Mouse (Mus musculus) kidney, embryonic 14.5 days (tissue): ENCODE measurements around the gene Tnfrsf8. TPM values are rescaled to one million over a fixed set of nuclear protein-coding genes. Genes with fewer than 3 reads are reported as not detected.

Experiments
- ATAC-seq: fragments of 200-750 bp; cut with Nextera tagmentation; 2 replicates; pipeline ENCODE4 v1.8.0; 2017; ENCODE audit warnings: moderate number of reproducible peaks, mild to moderate bottlenecking, moderate TSS enrichment, moderate library complexity; ENCODE audit not compliant: low FRiP score, low TSS enrichment
- H3K27ac ChIP-seq: fragments of 300-500 bp; sonication (generic); 2 replicates; pipeline ENCODE4 v1.5.1; 2014; ENCODE audit warnings: low read depth, mild to moderate bottlenecking, low read length, moderate library complexity, mixed read lengths
- H3K27me3 ChIP-seq: fragments of 300-500 bp; sonication (generic); 2 replicates; pipeline ENCODE4 v1.6.1; 2014; ENCODE audit warnings: mild to moderate bottlenecking, low read length; ENCODE audit not compliant: control insufficient read depth, insufficient read depth
- H3K36me3 ChIP-seq: fragments of 300-500 bp; sonication (generic); 2 replicates; pipeline ENCODE4 v1.6.1; 2014; ENCODE audit warnings: low read length, mixed read lengths; ENCODE audit not compliant: control insufficient read depth, insufficient read depth
- H3K4me1 ChIP-seq: fragments of 300-500 bp; sonication (generic); 2 replicates; pipeline ENCODE4 v1.6.1; 2014; ENCODE audit warnings: low read length, mixed read lengths; ENCODE audit not compliant: control insufficient read depth, insufficient read depth
- H3K4me2 ChIP-seq: fragments of 300-500 bp; sonication (generic); replicated peaks from 2 replicates; pipeline ENCODE4 v1.6.1; 2014; ENCODE audit warnings: low read depth, mild to moderate bottlenecking, low read length
- H3K4me3 ChIP-seq: fragments of 300-500 bp; sonication (generic); 2 replicates; pipeline ENCODE4 v1.5.1; 2014; ENCODE audit warnings: mild to moderate bottlenecking, low read length
- H3K9ac ChIP-seq: fragments of 300-500 bp; sonication (generic); 2 replicates; pipeline ENCODE4 v1.6.1; 2014; ENCODE audit warnings: low read depth, mild to moderate bottlenecking, low read length, moderate library complexity
- H3K9me3 ChIP-seq: fragments of 300-500 bp; sonication (generic); 2 replicates; pipeline ENCODE4 v1.6.1; 2016; ENCODE audit warnings: low read length; ENCODE audit not compliant: control insufficient read depth
- WGBS: fragments of 180-500 bp; shearing (Covaris S2); extraction: QIAGEN DNeasy Blood & Tissue Kit; methylation state at CpG from one replicate; pipeline ENCODE4 v1.1.7; 2014; 5-methylcytosine and 5-hydroxymethylcytosine counted together
- polyA plus RNA-seq: library from polyadenylated mRNA; unstranded; fragments of >200 nt; fragmentation: Nextera tagmentation; extraction: Ambion mirVana; gene quantifications from 2 replicates; pipeline ENCODE4 v1.2.1, GENCODE M21; 2014

Tnfrsf8 gene
- polyA plus RNA-seq, 1 experiment from 2014 or later = 0.24 TPM

DNA sequence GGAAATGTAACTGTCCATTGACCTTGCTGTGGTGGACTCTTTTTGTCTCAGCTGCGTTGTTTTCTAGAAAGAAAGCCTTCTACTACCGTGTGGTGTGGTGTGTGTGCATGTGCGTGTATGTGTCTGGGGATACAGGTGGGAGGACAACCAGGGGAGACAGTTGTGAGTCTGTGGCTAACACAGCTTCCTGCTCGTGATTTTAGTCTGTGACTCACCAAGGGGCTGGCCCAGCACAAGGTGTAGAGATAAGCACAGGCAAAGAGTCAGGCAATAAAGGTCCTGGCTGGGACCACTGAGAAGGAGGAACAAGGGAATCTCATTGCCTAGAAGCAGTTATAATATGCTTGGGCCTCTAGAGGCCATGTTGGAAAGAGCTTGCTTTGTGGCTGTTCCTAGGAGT is 65.0 kb downstream of the Tnfrsf8 start:
- no peaks in the 10 kb centered on the region for H3K9me3 ChIP-seq
- no peak overlapping the region for H3K4me3 ChIP-seq
- 73% methylated on average over 4 of the region's 4 CpGs for WGBS
- ATAC-seq = no peak
- H3K4me1 ChIP-seq = 0 out of 2 replicates have a peak, but pooled peaks cover 3% of the 10 kb centered on the region
- H3K27ac ChIP-seq = no peak overlapping the region
- no peaks in the 10 kb centered on the region for H3K36me3 ChIP-seq
- peaks cover 12% of the 10 kb centered on the region; the same call in 1 of the 2 replicates for H3K27me3 ChIP-seq
- H3K4me2 ChIP-seq = no peak overlapping the region
- no peak overlapping the region for H3K9ac ChIP-seq

DNA sequence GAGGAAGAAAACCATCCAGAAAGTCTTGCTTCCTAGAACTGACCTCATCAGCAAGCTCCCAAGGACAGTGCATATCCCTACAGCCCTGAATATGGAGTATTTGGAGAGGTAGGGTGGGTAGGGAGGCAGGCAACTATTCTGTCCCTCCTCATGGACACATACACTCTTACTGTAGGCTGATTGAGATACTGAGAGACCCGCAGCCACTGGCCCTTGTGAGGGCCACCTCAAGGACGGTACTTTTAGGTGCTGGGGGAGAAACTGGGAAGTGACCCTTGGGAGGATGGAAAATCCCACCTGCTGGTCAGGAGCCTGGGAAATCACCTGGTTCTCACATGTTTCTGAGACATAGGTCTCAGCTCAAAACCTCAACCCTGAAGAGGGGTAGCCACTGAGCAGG is 67.4 kb downstream of the Tnfrsf8 start:
- Histone ChIP-seq H3K27me3 (peaks cover 14% of the 10 kb centered on the region; the same call in 1 of the 2 replicates), H3K9me3 (no peaks in the 10 kb centered on the region), H3K36me3 (no peaks in the 10 kb centered on the region), H3K9ac (no peak overlapping the region), H3K27ac (no peak overlapping the region), H3K4me3 (no peak overlapping the region), H3K4me1 (0 out of 2 replicates have a peak, but pooled peaks cover 3% of the 10 kb centered on the region), H3K4me2 (no peak overlapping the region)
- ATAC-seq = no peak
- 80% methylated on average over 2 of the region's 2 CpGs for WGBS

DNA sequence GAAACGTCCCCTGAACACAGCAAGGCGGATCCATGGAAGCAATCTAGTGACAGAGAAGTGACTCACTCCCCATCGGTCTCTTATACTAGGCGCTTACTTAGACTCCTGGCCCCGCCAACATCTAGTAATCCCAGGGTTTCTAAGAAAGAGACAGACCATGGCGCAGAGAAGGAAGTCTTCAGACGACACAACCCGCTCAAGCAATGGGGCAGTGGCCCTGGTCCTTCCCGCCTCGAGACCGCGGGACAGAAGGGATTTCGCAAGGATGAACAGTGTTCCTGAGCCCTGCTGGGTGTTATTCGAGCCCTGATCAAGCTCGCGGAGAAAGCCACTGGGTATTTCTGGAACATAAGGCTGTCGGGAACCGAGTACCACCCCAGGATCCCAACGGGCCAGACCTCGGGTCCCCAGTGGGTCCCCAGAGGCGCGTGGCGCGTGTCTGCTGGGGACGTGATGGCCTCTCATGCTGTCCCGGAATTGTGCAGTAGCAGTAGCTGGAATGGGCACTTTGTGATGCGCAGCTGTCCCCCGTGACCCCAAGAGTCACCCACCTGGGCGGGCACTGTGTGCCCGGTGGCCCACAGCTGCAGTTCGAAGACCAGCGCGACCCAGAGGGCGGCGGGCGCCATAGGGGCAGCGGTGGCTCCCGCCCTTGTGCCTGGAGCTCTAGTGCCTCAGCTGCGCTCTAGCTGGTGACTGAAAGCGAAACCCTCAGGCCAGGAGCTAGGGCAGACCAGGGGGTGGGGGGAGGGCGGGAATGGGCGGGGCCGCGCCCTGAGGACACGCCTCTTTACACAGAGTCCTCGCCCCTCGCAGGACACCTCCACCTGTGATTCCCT is 68.6 kb downstream of the Tnfrsf8 start, which contains the start of gene Tnfrsf1b:
TSS of gene Tnfrsf1b (minus strand) at position 698 of the 839 bp plus-strand sequence.
- no peaks in the 10 kb centered on the region for H3K36me3 ChIP-seq
- peak within 1 kb of the TSS; percentile 90 for H3K4me2 ChIP-seq
- peaks cover 14% of the 10 kb centered on the region; the same call in 1 of the 2 replicates for H3K27me3 ChIP-seq
- H3K4me3 ChIP-seq = peak within 1 kb of the TSS; percentile 51
- peak; percentile 87 for ATAC-seq
- under 1% methylated on average over 46 of the region's 47 CpGs for WGBS
- H3K9ac ChIP-seq = peak within 1 kb of the TSS; percentile 52
- H3K9me3 ChIP-seq = no peaks in the 10 kb centered on the region
- H3K27ac ChIP-seq = no peak within 1 kb of the TSS
- 0 out of 2 replicates have a peak, but pooled peaks cover 3% of the 10 kb centered on the region for H3K4me1 ChIP-seq

GRCm38 (mm10) chr4:145245581-145245980 is 69.4 kb downstream of the Tnfrsf8 start:
- no peaks in the 10 kb centered on the region for H3K36me3 ChIP-seq
- 94% methylated on average over 3 of the region's 3 CpGs for WGBS
- H3K4me1 ChIP-seq = 0 out of 2 replicates have a peak, but pooled peaks cover 3% of the 10 kb centered on the region
- no peak overlapping the region for H3K27ac ChIP-seq
- ATAC-seq = no peak
- H3K9me3 ChIP-seq = no peaks in the 10 kb centered on the region
- H3K27me3 ChIP-seq = peaks cover 14% of the 10 kb centered on the region; the same call in 1 of the 2 replicates
- peak overlapping the region; percentile 51 for H3K4me3 ChIP-seq
- peak overlapping the region; percentile 90; the same call in 1 of the 2 replicates for H3K4me2 ChIP-seq
- H3K9ac ChIP-seq = no peak overlapping the region

DNA sequence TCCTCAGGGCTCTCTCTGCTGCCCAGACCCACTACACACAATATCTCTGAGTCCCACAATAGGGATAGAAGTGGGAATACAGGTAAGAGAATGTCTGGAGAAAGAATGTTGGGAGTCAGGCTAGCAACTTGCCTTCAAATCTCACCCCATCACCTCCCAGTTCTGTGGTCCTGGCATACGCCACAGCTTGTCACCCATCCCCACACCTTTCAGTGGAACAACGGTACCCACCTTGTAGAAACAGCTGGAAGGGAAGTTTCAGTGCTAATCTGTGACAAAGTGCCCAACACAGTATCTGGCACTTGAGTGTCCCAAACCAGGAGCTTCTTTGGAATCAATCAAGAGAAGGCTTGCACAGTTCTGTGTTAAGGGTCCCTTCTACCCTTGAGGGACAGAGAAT is 70.3 kb downstream of the Tnfrsf8 start:
- Histone ChIP-seq H3K27ac (no peak overlapping the region), H3K27me3 (peaks cover 14% of the 10 kb centered on the region; the same call in 1 of the 2 replicates), H3K9me3 (no peaks in the 10 kb centered on the region), H3K9ac (no peak overlapping the region), H3K36me3 (no peaks in the 10 kb centered on the region), H3K4me3 (no peak overlapping the region), H3K4me1 (0 out of 2 replicates have a peak, but pooled peaks cover 3% of the 10 kb centered on the region), H3K4me2 (no peak overlapping the region)
- 93% methylated on average over 2 of the region's 2 CpGs for WGBS
- no peak for ATAC-seq

GRCm38 (mm10) chr4:145242719-145243350 is 72.1 kb downstream of the Tnfrsf8 start:
- Histone ChIP-seq H3K9ac (no peak overlapping the region), H3K9me3 (no peaks in the 10 kb centered on the region), H3K36me3 (no peaks in the 10 kb centered on the region), H3K4me2 (no peak overlapping the region), H3K27ac (no peak overlapping the region), H3K27me3 (peaks cover 14% of the 10 kb centered on the region; the same call in 1 of the 2 replicates), H3K4me3 (no peak overlapping the region), H3K4me1 (0 out of 2 replicates have a peak, but pooled peaks cover 3% of the 10 kb centered on the region)
- ATAC-seq = no peak
- WGBS = 40% methylated on average over 1 of the region's 1 CpGs

- Histone ChIP-seq H3K27me3 (peaks cover 10% of the 10 kb centered on the region; the same call in 1 of the 2 replicates), H3K9me3 (no peaks in the 10 kb centered on the region), H3K36me3 (no peaks in the 10 kb centered on the region), H3K4me1 (no peaks in the 10 kb centered on the region), H3K27ac (no peak overlapping the region), H3K4me3 (no peak overlapping the region), H3K9ac (no peak overlapping the region), H3K4me2 (no peak overlapping the region)
- ATAC-seq = 0 out of 2 replicates have a peak, but pooled peaks have one; percentile 24
- WGBS = 60% methylated on average over 4 of the region's 4 CpGs
Observed at GRCm38 (mm10) chr4:145240723-145241231, 74.2 kb downstream of the Tnfrsf8 start.

DNA sequence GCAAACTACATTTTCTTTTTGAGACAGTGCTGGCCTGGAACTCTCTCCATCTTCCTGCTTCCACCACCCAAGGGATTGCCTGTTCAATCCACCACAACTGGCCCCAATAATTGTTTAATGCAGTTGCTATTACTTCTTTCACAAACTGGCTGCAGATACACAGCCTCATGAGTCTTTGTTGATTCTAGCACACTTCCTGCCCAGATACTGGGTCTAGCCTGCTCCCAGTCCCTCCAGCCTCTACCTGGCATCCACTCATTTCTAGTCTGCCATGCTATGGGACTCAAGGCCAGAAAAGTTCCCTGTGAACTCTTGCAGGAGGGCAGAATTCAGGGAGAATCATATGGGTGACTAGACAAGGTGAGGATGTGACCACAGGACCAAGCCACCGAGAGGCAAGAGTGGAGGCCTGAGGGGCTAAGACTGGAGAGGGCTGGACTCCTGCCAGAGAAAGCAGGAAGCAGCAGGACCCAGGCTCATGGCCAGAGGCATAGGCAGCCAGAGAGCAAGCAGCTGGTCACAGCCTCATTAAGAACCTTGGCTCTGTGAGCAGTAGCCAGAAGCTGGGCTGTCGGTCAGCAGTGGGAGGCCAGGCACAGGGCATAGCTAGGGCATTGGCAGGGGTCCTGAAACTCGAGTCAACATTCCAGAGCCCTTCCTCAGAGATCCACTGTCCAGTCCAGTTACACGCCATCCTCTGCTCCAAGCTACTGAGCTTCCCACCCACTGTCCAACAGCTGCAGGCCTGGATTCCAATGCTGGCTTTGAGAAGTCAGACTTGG is 75.7 kb downstream of the Tnfrsf8 start:
- Histone ChIP-seq H3K9ac (no peak overlapping the region), H3K27ac (peak overlapping the region; percentile 52; the same call in 1 of the 2 replicates), H3K9me3 (no peaks in the 10 kb centered on the region), H3K4me3 (no peak overlapping the region), H3K4me2 (no peak overlapping the region), H3K36me3 (no peaks in the 10 kb centered on the region), H3K4me1 (no peaks in the 10 kb centered on the region), H3K27me3 (no peaks in the 10 kb centered on the region)
- peak; percentile 86 for ATAC-seq
- 22% methylated on average over 4 of the region's 4 CpGs for WGBS
